Mouse (Mus musculus) liver, postnatal 0 days (tissue): ENCODE measurements around the gene Rev1.

Source experiments
- CTCF ChIP-seq: sonication (generic); IDR thresholded peaks from 2 replicates; pipeline ENCODE4 v1.5.1; 2016; ENCODE audit warnings: antibody characterized with exemption, low read depth
- EP300 ChIP-seq: IDR thresholded peaks from 2 replicates; pipeline ENCODE4 v1.6.1; 2016; ENCODE audit warnings: antibody characterized with exemption, low read depth, mild to moderate bottlenecking

- TF ChIP-seq CTCF = no peak
- TF ChIP-seq EP300 = no peak
Observed at GRCm38 (mm10) chr1:38081316-38081715, 48.3 kb downstream of the Rev1 start.
